Mouse (Mus musculus): ENCODE results near the gene Use1.

Gene Use1

DNA sequence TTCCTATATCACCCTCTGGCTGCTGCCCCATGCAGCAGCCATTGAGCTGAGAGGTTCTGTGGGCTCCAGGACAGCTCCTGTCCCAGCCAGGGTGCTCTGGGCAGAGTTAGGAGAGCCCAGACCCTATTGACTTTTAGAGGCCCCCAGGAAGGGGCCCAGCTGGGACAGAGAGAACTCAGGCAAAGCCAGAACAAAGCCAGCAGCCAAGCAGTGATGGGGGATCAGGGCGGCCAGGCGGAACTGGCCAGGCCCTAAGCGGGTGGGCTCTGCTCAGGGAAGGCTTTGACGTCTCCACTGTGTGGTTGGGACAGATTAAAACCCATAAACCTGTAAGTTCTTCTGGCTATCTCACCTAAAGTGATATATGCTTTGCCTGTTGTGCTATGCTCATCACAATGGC, 12.4 kb downstream of the Use1 start:
- DNase-seq (ENCODE audit: low spot score) = no peak

DNA sequence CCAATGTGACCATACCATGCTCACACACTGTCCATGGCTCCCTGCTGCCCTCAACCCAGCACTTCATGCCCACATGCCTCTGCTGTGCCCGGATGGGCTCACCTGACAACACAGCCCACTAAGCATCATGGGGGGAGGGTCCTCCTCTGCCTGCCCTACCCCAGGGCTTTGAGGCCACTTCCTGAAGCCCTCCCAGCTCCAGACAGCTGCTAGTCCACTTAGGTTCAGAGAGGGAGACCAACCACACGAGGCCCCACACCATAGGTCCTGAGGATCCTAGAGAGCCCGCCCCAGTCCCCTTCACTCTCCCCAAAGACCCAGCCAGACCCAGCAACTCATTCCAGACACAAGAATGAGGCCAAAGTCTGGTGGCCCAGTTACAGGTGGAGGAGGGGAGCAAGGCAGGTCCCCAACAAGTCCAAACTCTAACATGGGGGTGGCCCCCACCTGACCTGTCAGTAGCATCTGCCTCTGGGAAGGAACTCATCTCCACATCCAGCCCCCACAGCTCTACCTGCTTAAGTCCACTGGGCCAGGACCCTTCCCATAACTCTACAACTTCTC, 12.9 kb downstream of the Use1 start:
- DNase-seq (ENCODE audit: low spot score) = no peak

DNA sequence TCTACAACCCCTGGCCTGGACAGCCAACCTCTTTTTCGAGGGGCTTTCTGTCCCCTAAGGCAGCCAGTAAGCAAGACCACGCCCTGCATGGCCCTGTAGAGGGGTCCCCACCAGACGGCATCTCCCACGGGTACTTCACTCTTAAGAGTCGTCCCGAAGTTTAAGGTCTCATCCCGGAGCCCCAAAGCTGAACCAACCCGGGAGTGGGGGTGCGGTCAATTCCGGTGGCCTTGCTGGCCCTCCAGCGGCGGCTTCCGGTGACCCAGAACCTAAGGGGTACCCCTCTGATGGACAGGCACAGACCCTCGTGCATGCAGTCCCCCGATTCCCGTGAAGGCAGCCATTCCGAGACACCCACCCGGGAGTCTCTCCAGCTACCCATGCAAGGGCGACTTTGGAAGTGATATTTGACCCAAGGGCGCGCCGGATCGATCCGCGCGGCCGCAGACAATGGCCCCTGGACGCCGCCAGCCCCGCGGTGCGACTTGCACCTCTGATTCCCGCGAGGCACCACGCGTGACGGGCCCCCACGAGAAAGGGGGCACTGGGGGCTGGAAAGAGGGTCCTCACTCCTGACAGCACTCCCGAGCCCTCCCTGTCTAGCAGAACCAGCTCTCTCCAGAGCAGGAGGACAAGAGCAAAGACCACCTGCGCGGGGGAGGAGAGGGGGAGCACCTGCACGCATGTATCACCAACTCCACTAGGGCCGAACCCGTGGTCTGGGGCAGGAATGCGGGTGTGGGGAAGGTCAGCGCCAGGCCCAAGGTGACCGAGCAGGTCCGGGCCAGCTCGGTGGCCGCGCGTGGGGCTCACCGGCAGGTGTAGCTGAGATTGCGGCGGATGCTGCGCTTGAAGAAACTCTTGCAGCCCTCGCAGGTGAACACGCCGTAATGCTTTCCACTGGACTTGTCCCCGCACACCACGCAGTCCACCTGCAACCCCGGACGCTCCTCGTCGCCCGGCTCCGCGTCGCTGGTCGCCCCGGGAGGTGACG, 13.8 kb downstream of the Use1 start:
- DNase-seq (ENCODE audit: low spot score) = no peak

DNA sequence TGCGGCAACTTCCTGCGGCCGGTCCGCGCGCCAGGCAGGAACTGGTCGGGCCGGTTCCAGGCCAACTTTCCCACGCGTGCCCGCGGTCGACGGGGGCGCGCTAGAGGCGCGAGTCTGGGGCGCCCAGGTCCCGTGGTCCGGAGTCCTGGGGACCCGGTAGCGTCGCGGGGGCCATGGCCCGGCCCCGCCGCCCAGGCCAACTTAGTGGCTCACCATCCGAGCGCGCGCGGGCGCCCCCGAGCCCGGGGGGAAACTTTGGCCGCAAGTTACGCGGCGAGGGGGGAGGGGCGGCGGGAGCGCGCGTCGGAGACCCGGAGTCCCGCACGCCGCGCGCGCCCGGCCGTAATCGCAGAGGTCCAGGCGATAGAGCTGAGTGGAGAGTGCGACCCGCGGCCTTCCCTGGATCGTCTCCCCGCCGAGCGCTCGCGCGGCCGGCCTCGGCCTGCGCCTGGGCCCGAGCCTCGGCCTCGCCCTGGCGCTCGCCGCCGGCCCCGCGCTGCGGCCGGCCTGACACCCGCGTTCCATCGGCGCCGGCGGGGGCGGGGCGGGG, 14.8 kb downstream of the Use1 start, which contains the start of gene Nr2f6:
Nr2f6 (minus strand) TSS at position 540 of the 550 bp plus-strand sequence.
- no peak for DNase-seq (ENCODE audit: low spot score)

DNA sequence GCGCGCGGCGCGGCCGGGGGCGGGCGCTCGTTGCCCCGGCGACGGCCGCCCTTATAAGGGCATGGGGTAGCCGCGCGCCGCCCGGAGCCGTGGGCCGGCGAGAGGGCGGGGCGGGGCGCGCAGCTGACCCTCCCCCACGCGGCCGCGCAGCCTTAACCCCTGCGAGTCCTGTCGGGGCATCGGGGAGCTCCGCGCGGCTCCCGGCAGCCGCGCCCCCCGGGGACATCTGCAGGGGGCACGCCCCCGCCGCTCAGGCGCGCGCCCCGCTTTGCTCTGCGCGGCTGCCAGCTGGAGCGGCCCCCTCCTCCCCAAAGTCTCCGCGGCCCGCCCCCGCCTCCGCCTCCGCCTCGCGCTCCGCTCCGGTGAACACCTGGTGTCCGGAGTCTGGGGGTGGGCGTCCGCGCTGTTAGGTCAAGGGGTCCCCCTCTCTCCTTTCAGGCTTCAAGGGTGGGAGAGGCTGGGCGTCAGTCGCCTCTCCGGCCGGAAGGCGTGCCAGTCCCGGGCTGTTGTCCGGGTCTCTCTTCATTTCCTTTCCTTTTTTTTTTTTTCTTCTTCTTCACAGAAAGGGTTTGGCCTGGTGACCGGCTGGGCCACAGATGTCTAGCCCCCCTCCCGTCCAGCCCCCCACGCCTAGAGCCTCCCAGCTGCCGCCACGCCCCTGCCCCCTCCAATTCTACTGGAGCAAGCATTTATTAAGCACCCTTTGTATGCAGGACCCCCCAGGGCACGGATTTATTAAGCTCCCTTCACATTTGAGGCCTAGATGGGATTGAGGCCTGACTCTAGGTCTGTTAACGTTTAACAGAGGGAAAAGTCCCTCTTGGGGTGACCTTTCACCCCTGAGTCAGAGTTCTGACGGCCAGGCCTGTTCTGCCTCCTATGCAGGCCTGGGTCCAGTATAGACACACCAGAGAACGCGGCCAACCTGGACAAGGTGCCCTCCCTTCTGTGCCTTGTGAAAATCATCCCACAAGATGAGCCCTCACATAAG, 15.6 kb downstream of the Use1 start:
- DNase-seq (ENCODE audit: low spot score) = no peak

DNA sequence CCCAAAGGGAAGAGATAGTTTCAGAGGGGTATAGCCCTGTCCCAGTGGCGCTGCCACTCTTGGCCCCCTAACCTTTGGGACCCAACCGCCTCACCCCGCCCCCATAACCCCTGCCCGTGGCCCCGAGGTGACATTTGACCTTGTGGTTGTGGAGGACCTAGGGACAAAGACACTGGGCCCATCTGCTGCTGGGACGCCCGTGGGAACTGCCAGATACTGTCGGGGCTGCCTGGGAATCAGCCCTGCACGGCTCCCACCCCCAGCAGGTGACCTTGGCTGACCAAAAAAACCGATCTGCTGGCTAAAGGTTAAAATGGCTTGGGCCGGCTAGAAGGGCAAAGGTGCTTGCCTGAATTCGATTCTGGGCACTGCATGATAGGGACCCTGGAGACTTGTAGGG, 16.7 kb downstream of the Use1 start:
- DNase-seq (ENCODE audit: low spot score) = no peak

DNA sequence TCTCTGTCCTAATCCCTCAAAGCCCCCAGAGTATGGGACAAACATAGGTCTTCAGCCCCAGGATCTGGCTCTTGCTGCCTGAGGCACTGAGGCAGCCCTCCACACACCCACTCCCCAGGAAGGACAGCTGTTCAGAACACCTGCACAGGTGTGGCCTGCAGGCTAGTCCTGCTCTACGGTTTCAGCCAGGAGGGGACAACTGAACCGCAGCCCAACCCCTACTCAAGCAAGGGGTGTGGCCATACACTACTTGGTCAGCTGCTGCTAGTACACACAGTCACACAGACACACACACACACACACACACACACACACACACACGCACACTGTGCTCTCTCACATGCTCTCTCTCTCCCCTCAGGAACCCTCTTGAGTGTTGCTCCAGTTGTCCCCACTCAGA, 17.2 kb downstream of the Use1 start:
- no peak for DNase-seq (ENCODE audit: low spot score)

DNA sequence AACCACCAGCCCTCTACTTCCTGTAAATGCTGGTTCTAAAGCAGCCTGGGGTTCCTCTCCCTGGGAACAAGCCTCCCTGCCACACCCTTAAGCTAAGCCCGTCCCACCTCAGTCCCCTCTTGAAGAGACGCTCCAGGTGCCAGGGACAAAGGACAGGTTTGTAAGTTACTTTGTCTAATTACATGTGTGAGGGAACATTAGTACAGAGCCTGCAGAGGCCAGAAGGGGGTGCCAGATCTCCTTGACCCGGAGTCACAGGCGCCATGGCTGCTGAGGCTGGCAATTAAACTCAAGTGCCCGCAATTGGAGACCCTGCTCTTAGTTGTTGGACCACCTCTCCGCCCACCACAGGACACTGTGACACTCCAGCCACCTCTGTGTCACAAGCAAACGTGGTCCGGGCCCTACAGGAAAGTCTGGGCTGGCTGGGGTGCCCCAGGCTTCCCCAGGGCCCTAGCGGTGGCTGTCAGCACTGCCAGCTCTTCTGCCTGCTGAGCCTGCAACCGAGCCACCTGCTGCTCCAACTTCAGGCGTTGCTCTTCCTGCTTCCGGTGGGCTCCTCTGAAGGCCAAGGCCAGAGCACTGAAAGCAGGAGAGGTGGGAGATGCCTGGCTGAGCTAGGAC, 18.7 kb downstream of the Use1 start:
- DNase-seq (ENCODE audit: low spot score) = no peak

DNA sequence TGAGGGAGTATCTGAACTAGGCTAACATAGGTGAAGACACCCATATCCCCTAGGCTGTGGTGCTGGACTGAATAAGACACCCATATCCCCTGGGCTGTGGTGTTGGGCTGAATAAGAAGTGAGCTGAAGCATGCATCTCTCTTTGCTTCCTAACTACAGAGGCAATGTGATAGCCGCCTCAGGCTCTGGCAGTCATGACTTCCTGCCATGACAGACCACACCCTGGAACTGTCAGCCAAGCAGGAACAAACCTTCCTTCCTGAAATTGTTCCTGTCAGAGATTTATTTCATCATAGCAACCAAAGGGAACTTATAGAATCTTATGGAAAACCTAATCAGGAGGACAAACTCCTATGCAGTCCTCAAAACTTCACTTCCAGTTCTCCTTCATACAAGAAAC, 21.6 kb downstream of the Use1 start:
- no peak for DNase-seq (ENCODE audit: low spot score)

DNA sequence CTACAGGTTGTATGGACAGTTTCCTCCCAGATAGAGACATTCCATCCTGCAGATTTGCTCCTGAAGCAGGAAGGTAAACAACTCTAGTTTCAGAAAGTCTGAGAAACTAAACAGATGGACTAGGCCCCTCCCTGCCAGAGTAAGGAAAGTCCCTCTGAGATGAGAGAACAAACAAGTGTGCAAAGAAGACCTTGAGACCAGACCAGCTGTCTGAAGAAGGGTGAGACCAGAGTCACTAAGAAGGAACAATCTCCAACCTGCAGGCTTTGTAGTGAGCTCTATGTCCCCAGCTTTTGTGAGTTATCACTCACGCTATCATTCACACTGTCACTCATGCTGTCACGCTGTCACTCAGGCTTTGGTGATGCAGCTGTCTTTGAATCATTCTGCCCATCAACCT, 25.0 kb downstream of the Use1 start:
- DNase-seq (ENCODE audit: low spot score) = no peak

DNA sequence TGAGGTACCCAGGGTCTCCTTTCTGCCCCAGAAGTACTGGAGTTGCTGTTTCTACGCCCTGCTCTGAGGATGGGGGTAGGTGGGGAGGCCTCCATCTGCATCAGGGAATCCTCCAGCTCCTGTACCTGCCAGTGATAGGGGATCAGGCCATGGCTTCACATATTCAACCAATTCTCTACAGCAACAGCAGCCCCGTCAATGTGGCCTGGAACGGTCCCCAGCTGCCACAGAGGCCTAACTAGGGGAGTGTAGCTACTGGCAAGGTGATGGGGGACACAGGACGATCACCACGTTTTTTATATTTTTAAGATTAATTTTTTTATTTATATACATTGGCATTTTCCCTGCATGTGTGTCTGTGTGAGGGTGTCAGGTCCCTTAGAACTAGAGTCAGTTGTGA, 25.7 kb downstream of the Use1 start:
- no peak for DNase-seq (ENCODE audit: low spot score)

DNA sequence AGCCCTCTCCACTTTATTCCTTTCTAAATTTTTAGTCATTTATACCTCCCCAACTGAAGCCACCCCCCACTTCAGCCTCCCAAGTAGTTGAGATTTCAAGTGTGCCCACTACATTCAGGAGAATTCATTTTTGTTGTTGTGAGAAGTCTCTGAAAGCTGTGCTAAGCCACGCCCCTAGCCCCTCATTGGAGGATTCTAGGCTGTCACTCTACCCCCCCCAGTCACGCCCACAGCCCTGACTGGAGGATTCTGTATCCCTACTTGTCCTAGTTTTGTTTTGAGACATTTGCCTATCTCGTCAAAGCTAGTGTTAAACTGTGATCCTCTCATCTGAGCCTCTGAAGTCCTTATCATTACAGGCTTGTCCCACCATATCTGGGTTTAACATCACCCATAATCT, 26.2 kb downstream of the Use1 start:
- DNase-seq (ENCODE audit: low spot score) = no peak

DNA sequence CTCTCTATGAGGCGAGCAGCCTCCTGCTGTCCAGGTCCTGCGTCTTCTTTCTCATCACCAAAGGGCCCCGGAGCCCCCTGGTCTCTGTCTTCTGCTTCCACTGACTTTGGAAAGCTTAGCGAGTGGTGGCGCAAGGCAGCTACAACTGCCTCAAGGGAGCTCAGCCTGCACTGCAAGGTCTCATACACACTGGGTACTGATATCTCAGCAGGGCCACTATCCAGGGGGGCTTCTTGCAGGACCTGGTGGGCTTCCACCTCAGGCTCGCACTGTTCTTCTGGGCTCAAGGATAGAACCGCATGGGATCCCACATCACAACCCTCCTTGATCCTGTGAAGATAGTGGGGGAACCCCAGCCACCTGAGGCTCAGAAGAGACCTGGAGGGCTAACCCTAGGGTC, 27.8 kb downstream of the Use1 start:
- DNase-seq (ENCODE audit: low spot score) = no peak

DNA sequence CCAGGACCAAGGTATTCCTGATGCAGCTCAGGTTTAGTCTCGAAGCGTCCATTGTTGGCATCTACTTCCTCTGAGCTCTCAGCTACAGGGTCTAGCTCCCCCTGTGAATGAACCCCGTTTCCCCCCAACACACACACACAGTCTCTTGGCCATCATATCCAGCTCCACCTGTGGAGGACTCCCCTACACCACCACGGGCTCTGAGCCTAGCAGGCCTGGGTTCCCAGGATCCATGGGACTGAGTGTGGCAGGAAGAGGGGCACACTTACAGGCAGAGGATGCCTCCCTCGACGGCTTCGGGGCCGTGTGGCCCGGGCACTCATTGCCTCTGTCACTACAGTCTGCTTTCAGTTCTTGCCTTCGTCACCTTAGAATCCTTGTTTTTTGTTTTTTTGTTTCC, 28.4 kb downstream of the Use1 start:
- no peak for DNase-seq (ENCODE audit: low spot score)

DNA sequence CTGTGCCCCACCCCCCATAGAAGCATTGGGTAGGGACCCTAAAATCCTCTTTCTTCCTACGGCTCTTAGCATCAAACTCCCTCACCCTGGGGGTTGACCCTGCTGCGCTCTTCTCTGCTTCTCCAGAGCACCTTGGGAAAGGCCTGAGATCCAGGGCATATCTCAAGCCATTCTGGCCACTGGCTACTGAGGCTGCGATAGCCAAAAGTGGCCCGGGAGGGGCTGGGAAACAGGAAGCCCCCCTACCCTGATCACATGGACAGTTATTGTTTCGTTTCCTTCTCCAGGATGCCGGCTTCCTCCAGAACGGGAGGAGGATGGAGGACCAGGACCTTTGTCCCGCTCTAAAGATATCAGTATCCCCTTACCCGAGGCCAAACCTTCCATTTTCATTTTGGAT, 29.0 kb downstream of the Use1 start, which contains the start of gene Ushbp1:
Ushbp1 (minus strand) TSS at position 174 of the 400 bp plus-strand sequence.
- DNase-seq (ENCODE audit: low spot score) = no peak

DNA sequence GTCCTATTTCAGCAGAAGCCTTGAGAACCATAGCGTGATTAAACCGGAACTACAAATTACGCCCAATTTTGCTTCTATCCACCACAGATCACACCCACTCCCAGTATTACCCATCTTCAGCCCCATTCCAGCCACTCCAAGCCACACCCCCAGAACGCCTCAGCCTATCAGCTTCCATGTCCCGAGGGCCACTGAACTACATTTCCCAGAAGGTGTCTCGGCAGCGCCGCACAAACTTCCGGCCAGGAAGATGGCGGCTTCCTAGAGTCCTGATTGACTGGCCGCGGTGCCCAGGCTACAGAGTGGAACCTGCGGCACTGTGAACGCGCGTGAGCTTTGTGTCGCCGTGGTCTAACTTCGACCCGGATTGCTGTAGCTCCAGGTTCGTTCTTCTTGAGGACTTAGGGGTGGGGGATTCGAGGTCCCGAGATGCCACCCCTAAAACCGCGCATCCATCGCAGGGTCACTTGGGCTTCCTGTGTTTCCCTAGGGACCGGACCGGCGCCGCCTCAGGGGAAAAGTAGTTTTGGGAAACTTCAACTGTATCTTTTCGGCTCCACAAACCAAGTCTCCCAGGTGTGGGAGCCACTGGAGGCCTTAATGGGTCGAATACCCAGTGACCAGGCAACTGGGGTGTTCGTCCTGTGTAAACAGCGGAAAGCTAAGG, 30.1 kb downstream of the Use1 start, which contains the start of gene Babam1:
Babam1 (plus strand) TSS at position 223 of the 667 bp plus-strand sequence.
- DNase-seq (ENCODE audit: low spot score) = peak; percentile 86

DNA sequence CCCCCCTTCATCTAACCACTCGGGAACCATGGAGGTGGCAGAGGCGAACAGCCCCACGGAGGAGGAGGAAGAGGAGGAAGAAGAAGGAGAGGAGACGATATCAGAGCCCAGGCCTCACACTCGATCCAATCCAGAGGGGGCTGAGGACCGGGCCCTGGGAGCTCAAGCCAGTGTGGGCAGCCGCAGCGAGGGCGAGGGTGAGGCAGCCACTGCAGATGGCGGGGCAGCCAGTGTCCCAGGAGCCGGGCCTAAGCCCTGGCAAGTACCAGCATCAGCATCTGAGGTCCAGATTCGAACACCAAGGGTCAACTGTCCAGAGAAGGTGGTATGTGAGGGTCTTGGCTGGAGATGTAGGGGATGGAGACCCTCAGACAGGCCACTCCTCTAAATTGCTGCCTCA, 31.1 kb downstream of the Use1 start:
- no peak for DNase-seq (ENCODE audit: low spot score)

DNA sequence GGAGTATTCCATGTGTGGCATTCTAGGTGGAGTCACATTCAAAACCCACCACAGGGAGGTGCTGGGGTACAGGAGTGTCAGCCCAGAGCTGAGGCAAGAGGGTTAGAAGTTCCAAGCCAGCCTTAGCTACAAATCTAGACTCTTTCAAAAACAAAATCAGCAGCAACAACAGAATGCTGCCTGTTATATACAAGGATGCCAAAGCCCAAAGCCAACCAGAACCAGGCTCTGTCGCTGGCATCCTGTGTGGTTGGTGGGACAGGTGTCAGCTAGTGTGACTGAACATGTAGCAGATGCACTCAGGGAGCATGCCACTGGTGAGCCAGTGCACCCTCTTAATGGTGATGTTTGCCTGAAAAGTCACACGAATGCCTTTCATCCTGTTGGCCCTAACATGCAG, 34.2 kb downstream of the Use1 start:
- DNase-seq (ENCODE audit: low spot score) = no peak

DNA sequence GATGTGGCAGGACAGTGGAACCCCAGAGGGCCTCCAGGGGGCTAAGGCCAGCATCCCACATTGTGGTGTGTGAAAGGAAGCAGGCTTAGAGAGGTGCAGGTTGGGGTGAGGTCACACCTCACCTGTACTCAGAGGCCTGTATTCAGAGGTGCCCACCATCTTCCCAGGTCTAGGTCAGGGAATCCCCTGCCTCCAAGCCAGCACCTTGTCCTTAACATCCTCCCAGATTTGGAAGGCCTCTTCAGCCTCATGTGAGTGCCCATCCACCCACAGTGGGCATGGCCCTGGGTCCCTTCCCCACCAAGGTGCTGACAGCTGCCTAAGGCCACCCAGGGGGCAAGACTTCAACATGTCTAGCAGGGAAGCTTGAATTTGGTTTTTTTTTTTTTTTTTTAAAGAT, 34.8 kb downstream of the Use1 start:
- DNase-seq (ENCODE audit: low spot score) = no peak

DNA sequence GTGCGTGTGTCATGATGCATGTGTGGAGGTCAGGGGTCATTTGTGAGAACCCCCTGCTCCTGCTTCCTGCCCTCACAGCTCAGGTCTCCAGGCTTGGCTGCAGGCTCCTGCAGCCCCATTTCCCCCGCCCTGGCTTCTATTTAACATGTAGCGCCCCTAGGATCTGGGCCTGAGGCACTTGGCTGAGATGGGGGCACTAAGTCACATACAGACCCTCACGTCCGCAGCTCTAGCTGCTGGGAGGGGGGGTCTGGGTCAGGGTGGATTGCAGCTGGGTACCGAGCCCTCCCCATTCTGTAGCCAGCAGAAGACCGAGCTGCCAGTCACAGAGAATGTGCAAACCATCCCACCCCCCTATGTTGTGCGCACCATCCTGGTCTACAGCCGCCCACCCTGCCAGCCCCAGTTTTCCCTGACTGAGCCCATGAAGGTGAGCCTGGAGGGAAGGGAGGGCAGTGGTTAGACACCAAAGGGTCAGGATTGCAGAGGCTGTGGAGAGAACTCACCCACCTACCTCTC, 35.9 kb downstream of the Use1 start:
- DNase-seq (ENCODE audit: low spot score) = no peak
